Comparison of ENCODE assay signal across 10 mouse cellular contexts in genomic region chr5:147435224-147435623, GRCm38 (mm10). TPM values are rescaled to one million over a fixed set of nuclear protein-coding genes. Genes with fewer than 3 reads are reported as not detected.
DNase-seq lines count a peak whose midpoint lies in the region; ATAC-seq lines count a peak whose summit lies in the region.
"Had no signal": no experiment of that assay in that cellular context is flagged by ENCODE, and none has a peak within 500 bp of the region (broad histone marks: within the 10 kb centered on the region; RNA-seq: fewer than 3 reads in every experiment).

No protein-coding gene starts in this region.

- no peak for ATAC-seq in forebrain, embryonic 15.5 days (replicated peaks)
- ATAC-seq in forebrain, embryonic 11.5 days (replicated peaks; ENCODE audit: low FRiP score) = no peak
- peak; percentile 30 for ATAC-seq in megakaryocyte progenitor cell, adult 5-6 weeks (replicated peaks; ENCODE audit: poor library complexity)

- no peak overlapping the region for H3K4me3 ChIP-seq in forebrain, embryonic 15.5 days
- no peak overlapping the region for H3K4me3 ChIP-seq in forebrain, embryonic 11.5 days (ENCODE audit: low read depth, low read length)
- H3K4me3 ChIP-seq: limb, embryonic 13.5 days; stomach, embryonic 15.5 days had no signal

- H3K27me3 ChIP-seq in forebrain, embryonic 15.5 days = no peaks in the 10 kb centered on the region
- no peaks in the 10 kb centered on the region for H3K27me3 ChIP-seq in forebrain, embryonic 11.5 days (ENCODE audit: control insufficient read depth, insufficient read depth, low read length)
- H3K27me3 ChIP-seq: limb, embryonic 13.5 days; stomach, embryonic 15.5 days had no signal

- H3K4me1 ChIP-seq in forebrain, embryonic 15.5 days = peaks cover 60% of the 10 kb centered on the region
- H3K4me1 ChIP-seq in forebrain, embryonic 11.5 days (replicated peaks; ENCODE audit: control insufficient read depth, insufficient read depth, low read length) = peaks cover 7% of the 10 kb centered on the region; the same call in 1 of the 2 replicates

- 48% methylated on average over 4 of the region's 4 CpGs for WGBS in forebrain, embryonic 15.5 days
- WGBS in forebrain, embryonic 11.5 days = 77% methylated on average over 4 of the region's 4 CpGs

- H3K9ac ChIP-seq in forebrain, embryonic 15.5 days (replicated peaks) = no peak overlapping the region
- H3K9ac ChIP-seq in forebrain, embryonic 11.5 days (ENCODE audit: low read length) = no peak overlapping the region
- H3K9ac ChIP-seq: limb, embryonic 13.5 days; stomach, embryonic 15.5 days had no signal

- peak overlapping the region; percentile 12; the same call in 1 of the 2 replicates for H3K27ac ChIP-seq in forebrain, embryonic 15.5 days (replicated peaks)
- no peak overlapping the region; the same call in 1 of the 2 replicates for H3K27ac ChIP-seq in forebrain, embryonic 11.5 days (ENCODE audit: low read depth, low read length)
- H3K27ac ChIP-seq: limb, embryonic 13.5 days; stomach, embryonic 15.5 days had no signal

- no peak for DNase-seq in forebrain, embryonic 11.5 days (ENCODE audit: low spot score)
- DNase-seq in 416B (ENCODE audit: low read depth) = peak; percentile 81
- peak; percentile 95 to 96 for DNase-seq in cerebellum, postnatal 10 days
- DNase-seq in kidney, postnatal 10 days = peak; percentile 83
- DNase-seq in urinary bladder, postnatal 10 days (ENCODE audit: low spot score) = no peak
- DNase-seq in spleen, postnatal 4 days (ENCODE audit: low spot score in 2 of 2) = no peak

- no peaks in the 10 kb centered on the region for H3K9me3 ChIP-seq in forebrain, embryonic 15.5 days
- no peaks in the 10 kb centered on the region for H3K9me3 ChIP-seq in forebrain, embryonic 11.5 days (ENCODE audit: control insufficient read depth, low read length)
- H3K9me3 ChIP-seq: limb, embryonic 13.5 days; stomach, embryonic 15.5 days had no signal

- H3K36me3 ChIP-seq in forebrain, embryonic 15.5 days = no peaks in the 10 kb centered on the region
- no peaks in the 10 kb centered on the region for H3K36me3 ChIP-seq in forebrain, embryonic 11.5 days (ENCODE audit: control insufficient read depth, insufficient read depth, low read length)

- H3K4me2 ChIP-seq in forebrain, embryonic 15.5 days (replicated peaks) = no peak overlapping the region
- H3K4me2 ChIP-seq in forebrain, embryonic 11.5 days (ENCODE audit: low read depth, low read length, severe bottlenecking) = no peak overlapping the region
- H3K4me2 ChIP-seq: limb, embryonic 13.5 days; stomach, embryonic 15.5 days had no signal

RNA-seq across cellular contexts. Expression of gene Pan3, which starts 5.3 kb away (rescaled TPM):
- 67.7 and 71.9 TPM in 2 replicates for polyA plus RNA-seq in forebrain, embryonic 15.5 days (2015; fragmentation: Nextera tagmentation; extraction: Ambion mirVana)
- polyA plus RNA-seq in forebrain, embryonic 11.5 days (2014; fragmentation: Nextera tagmentation; extraction: Ambion mirVana) = 57.9 and 59.3 TPM in 2 replicates
- 385 and 404 TPM in 2 replicates for total RNA-seq in megakaryocyte progenitor cell, adult 5-6 weeks (2015)
- total RNA-seq in megakaryocyte progenitor cell, adult 5-6 weeks (2017) = 156 and 215 TPM in 2 replicates

RNA-seq across cellular contexts. Expression of gene Flt3, which starts 34.9 kb away (rescaled TPM):
- 0.09 and 0.19 TPM in 2 replicates for polyA plus RNA-seq in forebrain, embryonic 15.5 days (2015; fragmentation: Nextera tagmentation; extraction: Ambion mirVana)
- 0.08 TPM in 1 of 2 replicates, not detected in the other for polyA plus RNA-seq in forebrain, embryonic 11.5 days (2014; fragmentation: Nextera tagmentation; extraction: Ambion mirVana)
- 8.9 and 14.2 TPM in 2 replicates for total RNA-seq in megakaryocyte progenitor cell, adult 5-6 weeks (2015)
- 18.3 and 22.9 TPM in 2 replicates for total RNA-seq in megakaryocyte progenitor cell, adult 5-6 weeks (2017)

Comparison
In these comparisons a context has a peak if more than half of its experiments do, and no peak if none do; other contexts are left out.
1. DNase-seq: peak in 416B (single experiment), cerebellum, postnatal 10 days (2 of 2) and kidney, postnatal 10 days (single experiment); none in forebrain, embryonic 11.5 days (single experiment), urinary bladder, postnatal 10 days (single experiment) and spleen, postnatal 4 days (0 of 2).